Mouse (Mus musculus): ENCODE results near the gene Mef2d.

- TF ChIP-seq POLR2A (IDR thresholded peaks at IDR 0.05; ENCODE audit: borderline replicate concordance, extremely low read depth, insufficient read depth, insufficient read length, poor library complexity, severe bottlenecking) (no peak), CTCF (IDR thresholded peaks at IDR 0.05; ENCODE audit: borderline replicate concordance, extremely low read depth, insufficient read depth, insufficient read length) (no peak)
Measured at GRCm38 (mm10) chr3:88148776-88149509, 6.8 kb downstream of the Mef2d start.
